Mouse (Mus musculus): ENCODE data around the gene Megf9. TPM values are rescaled to one million over a fixed set of nuclear protein-coding genes. Genes with fewer than 3 reads are reported as not detected.

The Megf9 gene
- polyA plus RNA-seq, 1 experiment from 2014 or later: 27.8 TPM

- ATAC-seq (ENCODE audit: low FRiP score) (no peak), DNase-seq (ENCODE audit: low spot score) (no peak)
- 11% methylated on average over 2 of the region's 2 CpGs for WGBS
Observed at GRCm38 (mm10) chr4:70509565-70509964, 25.2 kb downstream of the Megf9 start.

GRCm38 (mm10) chr4:70508207-70508606 lies 26.6 kb downstream of the Megf9 start:
- DNase-seq (ENCODE audit: low spot score) (no peak), ATAC-seq (ENCODE audit: low FRiP score) (no peak)
- H3K27me3 ChIP-seq (ENCODE audit: control insufficient read depth, insufficient read depth, low read length): no peaks in the 10 kb centered on the region
- no peaks in the 10 kb centered on the region for H3K4me1 ChIP-seq (replicated peaks; ENCODE audit: control insufficient read depth, insufficient read depth, low read length)
- no peak overlapping the region for H3K4me2 ChIP-seq (replicated peaks; ENCODE audit: low read depth, low read length)
- 94% methylated on average over 1 of the region's 1 CpGs for WGBS
- no peak overlapping the region for H3K9ac ChIP-seq (ENCODE audit: low read depth, low read length)
- H3K36me3 ChIP-seq (ENCODE audit: control insufficient read depth, insufficient read depth, low read length): no peaks in the 10 kb centered on the region
- H3K27ac ChIP-seq (ENCODE audit: low read depth, low read length): no peak overlapping the region
- no peak overlapping the region for H3K4me3 ChIP-seq (ENCODE audit: low read depth, low read length)
- no peaks in the 10 kb centered on the region for H3K9me3 ChIP-seq (ENCODE audit: control insufficient read depth, low read length)

More at GRCm38 (mm10) chr4:70509565-70509964, 25.2 kb downstream of the Megf9 start:
- Histone ChIP-seq H3K9me3 (ENCODE audit: control insufficient read depth, low read length) (no peaks in the 10 kb centered on the region), H3K4me3 (ENCODE audit: low read depth, low read length) (no peak overlapping the region), H3K9ac (ENCODE audit: low read depth, low read length) (no peak overlapping the region), H3K36me3 (ENCODE audit: control insufficient read depth, insufficient read depth, low read length) (no peaks in the 10 kb centered on the region), H3K27me3 (ENCODE audit: control insufficient read depth, insufficient read depth, low read length) (no peaks in the 10 kb centered on the region), H3K4me1 (replicated peaks; ENCODE audit: control insufficient read depth, insufficient read depth, low read length) (no peaks in the 10 kb centered on the region), H3K4me2 (replicated peaks; ENCODE audit: low read depth, low read length) (no peak overlapping the region), H3K27ac (ENCODE audit: low read depth, low read length) (no peak overlapping the region)

- Histone ChIP-seq H3K4me1 (replicated peaks; ENCODE audit: control insufficient read depth, insufficient read depth, low read length) (no peaks in the 10 kb centered on the region), H3K4me3 (ENCODE audit: low read depth, low read length) (no peak overlapping the region), H3K9ac (ENCODE audit: low read depth, low read length) (no peak overlapping the region), H3K9me3 (ENCODE audit: control insufficient read depth, low read length) (no peaks in the 10 kb centered on the region), H3K36me3 (ENCODE audit: control insufficient read depth, insufficient read depth, low read length) (no peaks in the 10 kb centered on the region), H3K27me3 (ENCODE audit: control insufficient read depth, insufficient read depth, low read length) (no peaks in the 10 kb centered on the region), H3K4me2 (replicated peaks; ENCODE audit: low read depth, low read length) (no peak overlapping the region), H3K27ac (ENCODE audit: low read depth, low read length) (no peak overlapping the region)
- DNase-seq (ENCODE audit: low spot score) (no peak), ATAC-seq (ENCODE audit: low FRiP score) (no peak)
- 79% methylated on average over 3 of the region's 3 CpGs for WGBS
Observed at GRCm38 (mm10) chr4:70505951-70506350, 28.8 kb downstream of the Megf9 start.

GRCm38 (mm10) chr4:70503827-70504226 lies 31.0 kb downstream of the Megf9 start:
- WGBS: 80% methylated on average over 1 of the region's 1 CpGs
- H3K4me2 ChIP-seq (replicated peaks; ENCODE audit: low read depth, low read length): no peak overlapping the region
- ATAC-seq (ENCODE audit: low FRiP score) (no peak), DNase-seq (ENCODE audit: low spot score) (no peak)
- H3K9ac ChIP-seq (ENCODE audit: low read depth, low read length): no peak overlapping the region
- no peaks in the 10 kb centered on the region for H3K9me3 ChIP-seq (ENCODE audit: control insufficient read depth, low read length)
- no peaks in the 10 kb centered on the region for H3K27me3 ChIP-seq (ENCODE audit: control insufficient read depth, insufficient read depth, low read length)
- H3K4me3 ChIP-seq (ENCODE audit: low read depth, low read length): no peak overlapping the region
- no peaks in the 10 kb centered on the region for H3K4me1 ChIP-seq (replicated peaks; ENCODE audit: control insufficient read depth, insufficient read depth, low read length)
- H3K36me3 ChIP-seq (ENCODE audit: control insufficient read depth, insufficient read depth, low read length): no peaks in the 10 kb centered on the region
- H3K27ac ChIP-seq (ENCODE audit: low read depth, low read length): no peak overlapping the region

- Histone ChIP-seq H3K9ac (ENCODE audit: low read depth, low read length) (no peak overlapping the region), H3K4me2 (replicated peaks; ENCODE audit: low read depth, low read length) (no peak overlapping the region), H3K4me3 (ENCODE audit: low read depth, low read length) (no peak overlapping the region), H3K36me3 (ENCODE audit: control insufficient read depth, insufficient read depth, low read length) (no peaks in the 10 kb centered on the region), H3K9me3 (ENCODE audit: control insufficient read depth, low read length) (no peaks in the 10 kb centered on the region), H3K27me3 (ENCODE audit: control insufficient read depth, insufficient read depth, low read length) (no peaks in the 10 kb centered on the region), H3K4me1 (replicated peaks; ENCODE audit: control insufficient read depth, insufficient read depth, low read length) (no peaks in the 10 kb centered on the region), H3K27ac (ENCODE audit: low read depth, low read length) (no peak overlapping the region)
- DNase-seq (ENCODE audit: low spot score) (no peak), ATAC-seq (ENCODE audit: low FRiP score) (no peak)
- 88% methylated on average over 3 of the region's 3 CpGs for WGBS
Observed at GRCm38 (mm10) chr4:70499285-70499684, 35.5 kb downstream of the Megf9 start.

GRCm38 (mm10) chr4:70496978-70497377 lies 37.8 kb downstream of the Megf9 start:
- no peak overlapping the region for H3K4me2 ChIP-seq (replicated peaks; ENCODE audit: low read depth, low read length)
- no peaks in the 10 kb centered on the region for H3K9me3 ChIP-seq (ENCODE audit: control insufficient read depth, low read length)
- no peaks in the 10 kb centered on the region for H3K36me3 ChIP-seq (ENCODE audit: control insufficient read depth, insufficient read depth, low read length)
- no peak overlapping the region for H3K9ac ChIP-seq (ENCODE audit: low read depth, low read length)
- 65% methylated on average over 1 of the region's 1 CpGs for WGBS
- no peak overlapping the region for H3K27ac ChIP-seq (ENCODE audit: low read depth, low read length)
- H3K4me1 ChIP-seq (replicated peaks; ENCODE audit: control insufficient read depth, insufficient read depth, low read length): no peaks in the 10 kb centered on the region
- ATAC-seq (ENCODE audit: low FRiP score) (no peak), DNase-seq (ENCODE audit: low spot score) (no peak)
- H3K27me3 ChIP-seq (ENCODE audit: control insufficient read depth, insufficient read depth, low read length): no peaks in the 10 kb centered on the region
- H3K4me3 ChIP-seq (ENCODE audit: low read depth, low read length): no peak overlapping the region

- DNase-seq (ENCODE audit: low spot score): no peak
- no peak overlapping the region for H3K4me2 ChIP-seq (replicated peaks; ENCODE audit: low read depth, low read length)
- no peak overlapping the region for H3K27ac ChIP-seq (ENCODE audit: low read depth, low read length)
- H3K9ac ChIP-seq (ENCODE audit: low read depth, low read length): no peak overlapping the region
- WGBS: 90% methylated on average over 2 of the region's 2 CpGs
- no peaks in the 10 kb centered on the region for H3K4me1 ChIP-seq (replicated peaks; ENCODE audit: control insufficient read depth, insufficient read depth, low read length)
- no peak for ATAC-seq (ENCODE audit: low FRiP score)
- no peaks in the 10 kb centered on the region for H3K36me3 ChIP-seq (ENCODE audit: control insufficient read depth, insufficient read depth, low read length)
- H3K4me3 ChIP-seq (ENCODE audit: low read depth, low read length): no peak overlapping the region
- no peaks in the 10 kb centered on the region for H3K9me3 ChIP-seq (ENCODE audit: control insufficient read depth, low read length)
- H3K27me3 ChIP-seq (ENCODE audit: control insufficient read depth, insufficient read depth, low read length): no peaks in the 10 kb centered on the region
Observed at GRCm38 (mm10) chr4:70489792-70490191, 45.0 kb downstream of the Megf9 start.

GRCm38 (mm10) chr4:70488415-70488814 lies 46.4 kb downstream of the Megf9 start:
- Histone ChIP-seq H3K36me3 (ENCODE audit: control insufficient read depth, insufficient read depth, low read length) (no peaks in the 10 kb centered on the region), H3K4me1 (replicated peaks; ENCODE audit: control insufficient read depth, insufficient read depth, low read length) (no peaks in the 10 kb centered on the region), H3K27me3 (ENCODE audit: control insufficient read depth, insufficient read depth, low read length) (no peaks in the 10 kb centered on the region), H3K4me2 (replicated peaks; ENCODE audit: low read depth, low read length) (no peak overlapping the region), H3K9me3 (ENCODE audit: control insufficient read depth, low read length) (no peaks in the 10 kb centered on the region), H3K27ac (ENCODE audit: low read depth, low read length) (no peak overlapping the region), H3K4me3 (ENCODE audit: low read depth, low read length) (no peak overlapping the region), H3K9ac (ENCODE audit: low read depth, low read length) (no peak overlapping the region)
- no peak for ATAC-seq (ENCODE audit: low FRiP score)
- WGBS: 89% methylated on average over 3 of the region's 3 CpGs
- no peak for DNase-seq (ENCODE audit: low spot score)

GRCm38 (mm10) chr4:70484134-70484533 lies 50.7 kb downstream of the Megf9 start:
- ATAC-seq (ENCODE audit: low FRiP score): no peak
- WGBS: 82% methylated on average over 2 of the region's 2 CpGs
- no peak overlapping the region for H3K9ac ChIP-seq (ENCODE audit: low read depth, low read length)

More at GRCm38 (mm10) chr4:70484134-70484533, 50.7 kb downstream of the Megf9 start:
- H3K4me1 ChIP-seq (replicated peaks; ENCODE audit: control insufficient read depth, insufficient read depth, low read length): no peaks in the 10 kb centered on the region
- no peak overlapping the region for H3K4me2 ChIP-seq (replicated peaks; ENCODE audit: low read depth, low read length)
- H3K4me3 ChIP-seq (ENCODE audit: low read depth, low read length): no peak overlapping the region
- no peaks in the 10 kb centered on the region for H3K36me3 ChIP-seq (ENCODE audit: control insufficient read depth, insufficient read depth, low read length)
- no peak for DNase-seq (ENCODE audit: low spot score)
- H3K27me3 ChIP-seq (ENCODE audit: control insufficient read depth, insufficient read depth, low read length): no peaks in the 10 kb centered on the region
- no peaks in the 10 kb centered on the region for H3K9me3 ChIP-seq (ENCODE audit: control insufficient read depth, low read length)
- H3K27ac ChIP-seq (ENCODE audit: low read depth, low read length): no peak overlapping the region

Measured in hindbrain, embryonic 11.5 days (tissue).